Mouse (Mus musculus): Measurements from ENCODE around the gene Tnfrsf25.

Tnfrsf25 gene

DNA sequence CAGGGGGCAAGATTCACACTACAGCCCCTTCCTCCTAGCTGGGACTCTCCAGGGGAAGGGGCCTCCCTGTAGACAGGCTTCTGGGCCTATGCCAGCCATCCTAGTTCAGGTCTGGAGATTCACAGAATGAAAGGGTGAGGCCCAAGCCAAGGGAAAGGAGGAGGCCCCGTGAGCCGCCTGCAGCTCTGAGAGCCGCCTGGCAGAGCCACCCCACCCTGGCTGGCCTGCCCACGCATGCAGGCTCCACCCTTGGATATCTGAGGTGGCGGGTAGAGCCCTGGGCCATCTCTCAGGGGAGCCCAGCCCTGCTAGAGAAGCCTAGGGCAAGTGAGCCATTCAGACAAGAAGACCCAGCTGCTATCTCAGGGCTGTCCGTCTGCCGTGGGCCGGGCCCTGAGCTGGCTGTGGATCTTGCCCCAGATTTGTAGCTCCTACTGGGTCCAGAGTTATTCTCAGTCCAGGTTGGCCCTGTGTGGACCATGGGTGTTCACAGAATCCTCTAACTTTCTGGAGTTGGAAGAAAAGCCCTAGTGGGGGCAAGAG lies 22.9 kb upstream of the Tnfrsf25 start:
- DNase-seq (ENCODE audit: low spot score in 2 of 2): peak; percentile 36 to 52

GRCm38 (mm10) chr4:152094233-152094632 lies 21.5 kb upstream of the Tnfrsf25 start:
- no peak for DNase-seq (ENCODE audit: low spot score in 2 of 2)

- peak; percentile 53 to 77 for DNase-seq (ENCODE audit: low spot score in 2 of 2)
These were observed 19.5 kb upstream of the Tnfrsf25 start for GRCm38 (mm10) chr4:152095937-152096910.

GRCm38 (mm10) chr4:152096927-152097326 lies 18.8 kb upstream of the Tnfrsf25 start:
- no peak for DNase-seq (ENCODE audit: low spot score in 2 of 2)

DNA sequence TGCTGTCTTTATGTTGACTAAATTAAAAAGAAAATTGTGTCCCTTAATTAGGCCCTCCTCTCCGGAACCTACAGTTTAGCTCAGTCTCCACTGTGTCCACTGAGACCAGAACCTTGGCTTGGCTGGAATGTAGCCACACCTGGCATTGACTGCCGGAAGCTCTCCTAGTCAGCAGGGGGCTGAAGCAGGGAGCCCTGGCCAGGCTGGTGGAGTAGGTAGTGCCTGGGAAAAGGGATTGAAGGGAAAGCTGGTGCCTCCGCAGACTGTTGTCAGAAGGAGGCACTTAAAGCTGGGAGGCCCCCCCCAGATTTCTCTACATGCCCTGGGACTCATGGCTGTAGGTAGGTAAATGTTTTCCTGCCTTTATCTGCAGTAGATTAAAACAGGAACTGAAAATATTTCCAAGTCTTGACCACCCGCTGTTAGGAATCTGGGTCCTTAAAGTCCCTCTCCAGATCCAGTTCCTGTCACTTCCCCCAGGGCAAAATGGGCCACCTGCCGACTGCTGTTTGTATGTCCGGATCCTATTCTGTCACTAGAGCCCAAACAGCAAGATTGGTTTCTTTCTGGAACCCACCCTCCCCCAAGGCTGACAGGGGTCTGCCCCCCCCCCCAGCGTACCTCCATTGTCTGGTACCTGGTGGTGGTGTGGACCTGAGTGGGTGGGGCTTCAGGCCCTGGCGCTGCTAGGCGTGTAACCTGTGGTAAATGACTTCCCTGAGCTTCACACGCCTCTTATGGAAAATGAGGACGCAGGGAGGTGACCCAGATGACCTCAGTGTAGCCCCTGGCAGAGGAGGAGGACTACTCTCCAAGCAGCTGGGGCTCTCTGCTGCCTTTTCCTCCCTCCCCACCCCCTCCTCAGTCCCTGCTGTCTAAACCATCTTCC lies 17.6 kb upstream of the Tnfrsf25 start:
- no peak for DNase-seq (ENCODE audit: low spot score in 2 of 2)

DNA sequence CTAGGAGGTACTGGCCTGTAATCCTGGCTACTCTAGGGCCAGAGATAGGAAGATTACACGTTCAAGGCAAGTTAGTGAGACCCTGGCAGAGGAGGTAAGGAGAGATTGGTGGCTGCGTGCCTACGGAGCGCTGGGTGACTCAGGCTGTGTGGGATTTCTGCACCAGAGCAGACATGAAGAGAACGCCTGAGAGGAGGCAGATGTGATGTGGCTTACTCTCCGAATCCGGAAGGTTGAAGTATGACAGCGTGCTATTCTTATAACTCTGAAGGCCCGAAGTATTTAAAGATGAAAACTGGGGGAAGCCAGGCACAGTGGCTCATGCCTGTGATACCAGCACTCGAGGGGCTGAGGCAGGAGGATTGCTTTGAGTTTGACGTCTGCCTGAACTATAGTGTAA lies 15.2 kb upstream of the Tnfrsf25 start:
- no peak for DNase-seq (ENCODE audit: low spot score in 2 of 2)

DNA sequence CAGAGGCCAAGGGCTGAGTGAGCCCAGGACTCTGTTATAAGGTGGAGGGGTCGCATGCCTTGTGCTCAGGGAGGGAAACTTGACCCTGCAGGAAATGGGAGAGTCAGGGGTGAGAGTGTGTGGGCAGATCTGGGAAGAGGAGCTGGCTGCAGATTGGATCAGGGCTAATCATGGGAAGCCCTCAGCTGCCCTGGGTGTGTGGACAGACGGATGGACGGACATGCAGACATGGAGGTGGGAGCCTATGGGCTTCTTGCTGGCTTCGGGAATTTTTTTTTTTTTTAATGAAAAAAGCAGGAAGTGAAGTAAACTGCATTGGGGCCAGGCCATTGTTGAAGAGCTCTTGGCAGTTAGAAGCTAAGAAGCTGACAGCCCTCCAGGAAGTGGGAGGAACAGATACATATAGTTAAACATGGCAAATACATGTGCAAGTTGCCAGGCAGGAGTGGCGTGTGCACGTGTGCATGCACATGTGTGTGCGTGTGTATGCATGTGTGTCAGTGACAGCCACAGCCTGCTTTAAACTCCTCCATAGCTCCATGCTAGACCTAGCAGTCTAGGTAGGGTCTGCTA lies 14.6 kb upstream of the Tnfrsf25 start:
- DNase-seq (ENCODE audit: low spot score in 2 of 2): no peak

DNA sequence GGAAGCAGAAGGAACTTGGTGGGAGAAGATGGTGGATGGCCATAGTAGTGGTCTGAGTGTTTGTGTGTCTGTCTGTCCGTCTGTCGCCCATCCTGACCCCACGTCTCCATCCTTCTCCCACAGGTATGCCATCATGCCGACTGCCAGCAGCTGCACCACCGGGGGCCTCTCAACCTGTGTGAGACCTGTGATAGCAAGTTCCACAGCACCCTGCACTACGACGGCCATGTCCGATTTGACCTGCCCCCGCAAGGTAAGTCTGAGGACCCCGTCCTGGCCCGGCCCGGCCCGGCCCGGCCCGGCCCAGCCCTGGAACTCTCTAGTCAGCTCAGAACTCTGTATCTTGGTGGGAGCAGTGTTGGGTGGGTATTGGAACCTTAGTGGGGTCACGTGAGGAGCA lies 13.8 kb upstream of the Tnfrsf25 start:
- DNase-seq (ENCODE audit: low spot score in 2 of 2): no peak

- peak; percentile 66 to 69 for DNase-seq (ENCODE audit: low spot score in 2 of 2)
These were observed 12.7 kb upstream of the Tnfrsf25 start for GRCm38 (mm10) chr4:152103025-152103424.

- no peak for DNase-seq (ENCODE audit: low spot score in 2 of 2)
These were observed 9.0 kb upstream of the Tnfrsf25 start for GRCm38 (mm10) chr4:152106746-152107145.

GRCm38 (mm10) chr4:152107493-152107892 lies 8.2 kb upstream of the Tnfrsf25 start:
- peak; percentile 70 to 80 for DNase-seq (ENCODE audit: low spot score in 2 of 2)

DNA sequence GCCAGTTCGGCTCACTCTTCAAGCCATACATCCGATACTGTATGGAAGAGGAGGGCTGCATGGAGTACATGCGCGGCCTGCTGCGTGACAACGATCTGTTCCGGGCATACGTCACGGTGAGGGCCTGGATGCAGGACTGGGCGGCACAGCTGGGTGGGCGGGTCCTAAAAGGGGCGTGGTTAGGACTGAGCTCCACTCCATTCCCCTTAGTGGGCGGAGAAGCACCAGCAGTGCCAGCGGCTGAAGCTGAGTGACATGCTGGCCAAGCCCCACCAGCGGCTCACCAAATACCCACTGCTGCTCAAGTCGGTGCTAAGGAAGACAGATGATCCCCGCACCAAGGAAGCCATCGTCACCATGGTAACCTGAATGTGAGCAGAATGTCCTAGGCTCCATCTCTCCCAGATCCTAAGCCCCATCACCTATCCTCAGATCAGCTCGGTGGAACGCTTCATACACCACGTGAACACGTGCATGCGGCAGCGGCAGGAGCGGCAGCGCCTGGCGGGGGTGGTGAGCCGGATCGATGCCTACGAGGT lies 7.7 kb upstream of the Tnfrsf25 start:
- DNase-seq (ENCODE audit: low spot score in 2 of 2): peak; percentile 71 to 82

DNA sequence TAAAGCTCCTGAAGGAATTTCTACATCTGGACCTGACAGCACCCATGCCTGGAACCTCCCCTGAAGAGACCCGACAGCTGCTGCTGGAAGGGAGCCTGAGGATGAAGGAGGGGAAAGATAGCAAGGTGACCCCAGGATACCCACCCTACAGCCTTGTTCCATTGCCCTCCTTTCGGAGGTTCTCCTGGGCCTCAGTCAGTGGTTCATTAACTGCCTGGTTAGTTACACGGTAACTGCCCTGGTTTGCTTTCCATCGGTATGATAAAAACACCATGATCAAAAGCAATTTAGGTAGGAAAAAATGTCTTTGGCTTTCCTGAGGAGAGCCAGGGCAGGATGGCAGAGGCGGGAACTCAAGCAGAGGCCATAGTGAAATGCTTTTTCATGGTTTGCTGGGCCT lies 7.1 kb upstream of the Tnfrsf25 start:
- no peak for DNase-seq (ENCODE audit: low spot score in 2 of 2)

- no peak for DNase-seq (ENCODE audit: low spot score in 2 of 2)
These were observed 6.2 kb upstream of the Tnfrsf25 start for GRCm38 (mm10) chr4:152109509-152109908.

- no peak for DNase-seq (ENCODE audit: low spot score in 2 of 2)
These were observed 5.0 kb upstream of the Tnfrsf25 start for GRCm38 (mm10) chr4:152110689-152111088.

GRCm38 (mm10) chr4:152112329-152112728 lies 3.4 kb upstream of the Tnfrsf25 start:
- no peak for DNase-seq (ENCODE audit: low spot score in 2 of 2)

- DNase-seq (ENCODE audit: low spot score in 2 of 2): no peak
These were observed 1.7 kb upstream of the Tnfrsf25 start for GRCm38 (mm10) chr4:152114080-152114479.

- DNase-seq (ENCODE audit: low spot score in 2 of 2): no peak
These were observed 1.8 kb downstream of the Tnfrsf25 start for GRCm38 (mm10) chr4:152117538-152117937.

- DNase-seq (ENCODE audit: low spot score in 2 of 2): no peak
These were observed 3.9 kb downstream of the Tnfrsf25 start for GRCm38 (mm10) chr4:152119396-152120292.
